Mouse (Mus musculus) gonadal fat pad, adult 2 months (tissue): ENCODE measurements around the gene Plin1. TPM values are rescaled to one million over a fixed set of nuclear protein-coding genes. Genes with fewer than 3 reads are reported as not detected.

Experiments
- DNase-seq: peaks from one replicate; pipeline ENCODE4 v3.0.0-alpha.2; 2012; ENCODE audit warnings: low read depth
- polyA plus RNA-seq: library from polyadenylated mRNA; depleted of rRNA; stranded (reverse); fragments of >200 nt; gene quantifications from 2 replicates; pipeline ENCODE4 v1.2.3, GENCODE M21; 2012; rRNA removed

The Plin1 gene
- polyA plus RNA-seq, 1 experiment: 1,059 TPM

DNA sequence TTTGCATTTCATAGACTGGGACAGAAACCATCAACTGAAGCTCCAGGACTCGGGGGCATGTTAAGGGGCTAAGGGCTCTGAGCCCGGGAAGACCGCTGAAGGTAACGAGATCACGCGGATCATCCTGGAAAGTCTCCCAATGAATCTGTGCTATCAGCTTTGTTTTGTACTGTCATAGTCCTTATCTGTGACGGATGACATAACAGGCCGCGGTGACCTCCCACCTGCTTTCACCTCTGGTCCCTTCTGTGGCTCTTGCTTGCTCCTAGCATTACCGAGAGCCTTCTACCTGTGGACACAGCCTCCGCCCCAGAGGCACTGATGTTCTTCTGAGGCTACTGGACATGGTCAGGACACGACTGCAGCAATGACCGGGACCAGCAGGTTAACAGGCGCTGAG, 3.8 kb upstream of the Plin1 start:
- no peak for DNase-seq

DNA sequence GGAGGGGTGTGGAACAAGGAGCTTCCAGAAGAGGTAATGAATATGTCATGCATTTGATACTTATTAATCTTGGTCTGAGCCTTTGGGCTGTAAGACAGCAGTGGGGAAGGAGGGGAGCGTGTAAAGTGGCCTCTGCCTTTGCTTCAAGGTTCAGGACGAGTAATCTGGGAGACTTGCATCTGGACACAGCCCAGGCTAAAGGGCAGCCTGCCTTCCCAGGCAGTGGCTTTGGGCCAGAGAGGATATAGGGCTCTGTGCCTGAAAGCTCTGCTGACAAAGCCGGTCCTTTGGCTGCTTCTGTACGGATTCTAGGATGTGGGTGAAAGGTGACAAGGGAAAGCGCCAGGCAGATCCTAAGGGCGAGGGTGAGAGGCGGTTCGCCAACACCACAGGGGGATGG, 1.9 kb upstream of the Plin1 start:
- peak; percentile 89 for DNase-seq

DNA sequence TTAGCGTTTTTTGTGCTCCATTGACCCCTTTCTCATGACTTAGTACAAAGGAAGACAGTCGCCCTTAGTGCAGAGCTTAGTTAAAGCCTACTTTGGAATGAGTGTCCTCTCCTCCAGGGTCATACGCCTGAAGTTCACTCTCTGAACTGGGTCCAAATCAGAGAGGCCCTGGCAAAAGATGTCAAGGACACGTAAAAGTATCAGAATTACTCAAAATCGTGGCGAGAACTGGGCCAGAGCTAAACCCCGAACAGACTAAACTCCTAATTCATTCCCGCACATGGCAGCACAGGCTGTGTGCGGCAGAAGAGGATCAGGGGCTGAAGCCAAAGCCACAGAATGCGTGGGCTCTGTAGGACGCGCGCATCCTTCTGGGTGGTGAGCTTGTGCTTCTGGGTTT, 1.3 kb downstream of the Plin1 start:
- no peak for DNase-seq

DNA sequence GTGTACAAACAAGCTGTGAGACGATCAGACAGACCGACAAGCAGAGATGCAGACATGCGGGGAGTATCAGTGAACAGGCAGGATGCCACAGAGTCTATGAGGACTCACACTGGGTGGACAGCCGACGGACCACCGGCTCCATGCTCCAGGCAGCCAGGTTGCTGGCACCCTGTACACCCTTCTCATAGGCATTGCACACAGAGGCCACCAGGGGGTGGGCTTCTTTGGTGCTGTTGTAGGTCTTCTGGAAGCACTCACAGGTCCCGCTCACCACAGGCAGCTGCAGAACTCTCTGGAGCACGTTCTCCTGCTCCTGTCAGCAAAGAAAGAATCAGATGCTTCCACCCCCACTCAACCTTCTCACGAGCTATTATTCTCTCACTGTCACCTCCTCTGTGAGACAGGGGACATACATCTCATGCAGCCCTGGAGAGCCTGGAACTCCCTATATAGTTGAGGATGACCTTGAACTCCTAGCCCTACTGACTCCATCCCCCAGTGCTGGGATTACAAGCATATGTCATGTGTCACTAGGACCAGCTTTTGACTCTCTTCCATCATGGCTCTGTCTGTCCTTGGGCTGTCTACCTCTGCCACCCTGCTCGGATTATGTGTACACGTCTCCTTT, 2.8 kb downstream of the Plin1 start:
- DNase-seq: no peak

DNA sequence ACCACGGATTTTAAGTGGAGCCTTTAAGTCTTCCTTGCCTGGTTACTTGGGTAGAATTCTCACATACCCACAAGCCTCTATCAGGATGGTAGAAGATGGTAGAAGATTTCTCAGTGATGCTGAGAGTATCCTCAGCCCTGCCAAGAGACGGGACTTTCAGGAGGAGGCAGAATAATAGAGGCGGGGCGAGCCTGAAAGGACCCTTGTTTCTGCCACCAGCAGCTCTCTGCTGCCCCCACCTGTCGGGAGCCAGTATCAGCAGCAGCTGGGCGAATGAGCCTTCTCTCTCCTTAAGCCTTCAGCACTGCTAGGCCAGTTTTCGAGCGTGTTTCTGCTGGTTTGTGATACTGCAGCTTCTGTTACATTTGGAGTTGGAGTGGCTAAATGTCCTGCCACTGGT, 3.5 kb downstream of the Plin1 start:
- no peak for DNase-seq

DNA sequence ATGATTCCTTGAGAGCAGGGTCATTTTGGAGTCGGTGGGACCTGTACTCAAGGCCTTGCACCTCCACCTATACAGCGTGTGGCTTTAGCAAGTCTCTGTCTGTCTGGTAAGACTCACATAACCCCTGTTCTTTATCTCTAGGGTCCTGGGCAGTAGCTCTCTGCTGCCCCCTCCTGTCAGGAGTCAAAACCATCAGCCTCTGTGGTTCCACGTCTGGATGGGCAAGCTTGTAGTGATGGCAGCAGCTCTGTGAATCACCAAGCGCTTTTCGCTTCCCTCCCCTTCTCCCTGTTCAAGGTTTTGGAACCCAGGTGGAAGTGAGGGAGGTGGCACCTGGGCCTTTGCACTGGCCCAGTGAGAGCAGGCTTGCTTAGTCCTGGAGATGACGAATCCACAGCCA, 4.5 kb downstream of the Plin1 start:
- no peak for DNase-seq

DNA sequence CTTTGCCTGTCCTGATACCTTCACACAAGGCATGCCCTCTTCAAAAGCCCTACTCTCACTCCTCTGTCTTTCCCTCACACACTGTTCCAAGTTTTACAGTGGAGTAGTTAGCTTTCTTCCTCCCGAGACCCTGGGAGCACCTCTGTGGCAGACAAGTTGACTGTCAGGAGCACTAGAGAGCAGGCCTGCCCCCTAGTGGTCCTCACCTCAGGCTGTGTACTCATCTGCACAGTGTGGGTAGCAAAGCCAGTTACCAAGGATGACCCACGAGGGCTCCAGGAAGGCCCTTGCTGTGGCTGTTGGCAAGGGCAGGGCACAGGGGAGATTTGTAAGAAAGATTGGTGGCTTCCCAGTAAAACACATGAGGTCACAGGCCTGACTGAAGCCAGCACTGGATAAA, 5.6 kb downstream of the Plin1 start:
- no peak for DNase-seq

DNA sequence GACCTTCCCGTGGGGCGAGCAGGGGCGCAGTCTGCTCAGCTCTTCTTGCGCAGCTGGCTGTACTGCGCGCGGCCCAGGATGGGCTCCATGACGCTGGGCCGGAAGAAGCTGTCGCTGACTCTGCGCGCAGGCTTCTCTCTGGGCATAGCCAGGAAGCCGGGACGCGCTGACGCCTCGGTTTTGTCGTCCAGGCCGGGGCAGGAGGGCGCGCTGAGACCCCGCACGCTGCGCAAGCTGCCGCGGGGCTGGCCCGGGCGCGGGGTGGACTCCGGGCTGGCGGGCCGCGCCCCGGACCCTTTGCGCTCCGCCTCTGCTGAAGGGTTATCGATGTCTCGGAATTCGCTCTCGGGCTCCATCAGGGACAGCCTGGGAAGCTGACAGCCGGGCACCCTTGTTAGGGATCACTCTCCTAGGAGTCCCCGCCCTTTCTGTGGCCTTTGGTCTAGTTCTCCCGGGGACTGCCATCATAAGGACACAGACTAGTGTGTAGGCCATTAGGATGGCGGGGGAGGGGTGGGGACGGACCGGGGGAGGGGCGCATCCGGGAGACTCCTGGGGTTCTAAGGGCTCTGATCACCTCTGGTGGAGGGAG, 11.2 kb downstream of the Plin1 start:
- no peak for DNase-seq

DNA sequence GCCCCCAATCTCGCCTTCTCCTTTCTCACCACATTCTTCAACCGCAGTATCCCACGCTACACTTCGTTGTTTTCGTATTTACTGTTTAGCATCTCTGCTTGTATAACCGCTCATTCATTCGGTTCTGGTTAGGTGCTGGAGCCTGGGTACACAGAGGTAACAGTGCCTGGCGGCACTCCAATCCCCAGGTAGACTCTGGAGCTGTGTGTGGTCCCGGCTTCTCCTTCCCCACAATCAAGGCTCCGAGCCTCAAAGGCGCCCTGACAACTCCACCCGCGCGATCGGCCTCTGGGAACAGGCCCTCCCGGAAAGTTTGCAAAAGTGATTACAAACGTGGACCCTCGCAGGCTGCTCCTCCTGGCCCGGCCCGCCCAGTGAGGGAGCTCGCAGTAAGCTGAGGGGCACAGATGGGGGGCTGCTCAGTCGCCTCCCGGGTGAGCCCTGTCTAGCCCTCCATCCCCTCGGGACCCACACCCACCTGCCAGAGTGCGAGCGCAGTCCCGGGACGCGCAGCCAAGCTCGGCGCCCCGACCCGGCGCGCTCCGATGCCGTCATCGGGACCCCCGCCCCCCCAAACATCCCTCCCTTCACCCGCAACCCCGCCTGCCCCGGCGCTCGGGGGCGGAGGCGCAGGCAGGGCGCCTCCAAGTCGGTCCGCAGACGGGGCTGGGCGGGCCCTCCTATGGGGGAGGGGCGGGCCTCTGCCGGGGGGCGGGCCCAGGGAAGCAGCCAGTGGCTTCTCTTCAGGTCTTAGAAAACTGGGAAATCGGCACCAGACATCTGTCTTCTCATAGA, 17.3 kb downstream of the Plin1 start, which contains the start of gene Kif7:
Kif7 (minus strand) TSS at position 534 of the 795 bp plus-strand sequence.
- no peak for DNase-seq

DNA sequence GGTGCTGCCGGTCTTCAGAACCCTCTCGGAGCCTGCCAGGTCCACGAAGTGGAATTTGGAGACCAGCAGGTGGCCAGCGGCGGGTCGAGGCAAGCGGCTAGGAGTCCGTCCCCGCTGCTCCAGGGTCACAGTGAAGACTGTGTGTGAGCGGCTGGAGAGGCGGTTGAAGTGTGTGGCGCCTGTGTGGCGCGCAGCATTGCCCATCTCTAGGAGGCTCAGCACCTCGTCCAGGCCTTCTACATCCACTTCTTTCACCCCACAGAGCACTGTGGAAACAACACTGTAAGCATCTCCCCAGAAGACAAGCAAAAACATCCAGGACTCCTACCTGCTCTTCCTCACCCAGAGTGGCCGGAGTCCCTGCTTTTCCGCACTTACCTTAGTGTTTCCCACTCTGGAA, 21.9 kb downstream of the Plin1 start:
- no peak for DNase-seq

DNA sequence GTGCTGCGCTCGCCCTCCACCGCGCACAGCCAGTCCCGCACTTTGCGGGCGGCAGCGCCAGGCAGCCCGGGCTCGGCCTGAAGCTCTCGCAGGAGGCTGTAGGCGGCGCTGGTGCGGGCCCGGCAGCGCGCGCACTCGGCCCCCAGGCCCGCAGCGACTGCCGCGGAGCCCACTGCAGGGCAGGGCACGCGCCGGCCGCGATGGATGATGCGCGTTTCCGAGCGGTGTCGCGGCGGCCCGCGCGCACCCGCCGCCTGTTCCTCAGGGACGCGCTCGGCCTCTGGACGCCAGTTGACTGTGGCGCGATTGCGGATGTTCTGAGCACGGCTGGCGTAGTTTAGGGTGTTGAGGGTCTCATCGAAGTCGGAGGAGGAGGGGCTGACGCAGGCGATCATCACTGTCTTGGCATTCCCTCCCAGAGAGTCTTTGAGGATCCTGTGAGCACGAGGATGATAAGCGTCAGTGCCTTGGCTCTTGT, 22.5 kb downstream of the Plin1 start:
- DNase-seq: no peak

DNA sequence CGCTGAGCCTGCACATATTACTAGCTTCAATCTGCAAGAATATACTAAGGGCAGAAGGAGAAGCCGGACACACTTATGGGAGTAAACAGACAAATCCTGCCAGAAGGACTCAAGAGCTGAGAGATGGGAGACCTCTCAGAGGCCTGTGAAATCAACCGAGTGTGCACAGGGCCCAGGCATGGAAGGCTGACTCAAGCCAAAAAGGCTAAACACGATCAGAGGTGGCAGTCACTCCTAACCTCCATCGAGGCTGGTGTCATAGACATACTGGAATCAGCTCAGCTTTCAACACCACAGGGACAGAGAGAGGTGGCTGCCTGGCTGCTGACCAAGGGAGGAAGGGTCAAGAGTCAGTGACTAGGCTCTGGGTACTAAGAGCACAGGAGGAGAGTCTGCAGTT, 27.5 kb downstream of the Plin1 start:
- DNase-seq: no peak

DNA sequence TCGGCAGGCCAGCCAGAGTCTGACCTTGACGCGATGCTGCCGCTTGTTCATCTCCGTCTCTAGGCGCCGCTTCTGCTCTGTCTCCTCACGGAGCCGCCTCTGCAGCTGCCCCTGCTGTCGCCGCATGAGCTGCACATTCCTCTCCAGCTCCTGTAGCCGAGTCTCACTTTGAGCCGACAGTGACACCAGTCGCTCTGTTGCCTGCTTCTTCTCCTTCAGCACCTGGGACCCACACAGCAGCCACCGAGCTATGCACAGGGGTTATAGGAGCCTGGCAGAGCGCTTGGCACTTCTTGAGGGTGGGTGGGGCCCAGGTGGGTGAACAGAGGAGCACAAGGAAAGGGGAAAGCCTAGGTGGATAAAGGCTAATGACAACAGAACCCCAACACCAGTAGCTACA, 29.9 kb downstream of the Plin1 start:
- no peak for DNase-seq

DNA sequence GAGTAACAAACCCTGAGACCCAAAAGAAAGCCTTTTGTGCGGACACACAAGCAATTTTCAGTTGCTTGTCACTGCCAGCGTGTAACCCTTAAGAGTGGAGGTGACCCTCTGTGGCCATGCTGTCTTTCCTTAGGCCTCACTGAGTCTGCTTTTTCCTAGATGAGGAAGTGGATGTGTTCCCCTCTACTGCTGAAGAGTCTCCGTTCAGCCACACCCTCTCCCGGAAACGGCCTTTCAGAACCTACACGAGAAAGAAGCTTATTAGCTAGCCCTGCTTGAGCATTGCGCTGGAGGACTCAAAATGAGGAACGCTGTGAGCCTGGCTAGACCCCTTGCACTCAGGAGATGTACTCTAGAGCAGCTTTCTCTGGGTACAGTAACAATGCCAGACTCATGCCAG, 36.2 kb downstream of the Plin1 start:
- DNase-seq: no peak

DNA sequence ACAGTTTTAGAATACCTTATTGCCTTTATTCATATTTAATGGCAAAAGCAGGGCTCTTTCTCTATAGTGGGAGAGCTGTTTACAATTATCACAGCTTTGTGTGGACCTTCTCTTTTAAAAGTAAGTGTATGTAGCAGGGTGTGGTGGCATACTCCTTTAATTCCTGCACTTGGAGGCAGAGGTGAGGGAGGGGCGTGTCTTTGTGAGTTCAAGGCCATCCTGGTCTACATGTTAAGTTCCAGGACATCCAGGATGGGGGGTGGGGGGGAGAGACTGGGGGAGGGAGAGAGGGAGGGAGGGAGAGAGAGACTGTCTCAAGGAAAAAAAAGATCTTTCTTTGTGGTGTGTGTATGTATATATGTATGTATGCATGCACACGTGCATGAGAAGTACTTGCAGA, 52.5 kb downstream of the Plin1 start:
- no peak for DNase-seq

DNA sequence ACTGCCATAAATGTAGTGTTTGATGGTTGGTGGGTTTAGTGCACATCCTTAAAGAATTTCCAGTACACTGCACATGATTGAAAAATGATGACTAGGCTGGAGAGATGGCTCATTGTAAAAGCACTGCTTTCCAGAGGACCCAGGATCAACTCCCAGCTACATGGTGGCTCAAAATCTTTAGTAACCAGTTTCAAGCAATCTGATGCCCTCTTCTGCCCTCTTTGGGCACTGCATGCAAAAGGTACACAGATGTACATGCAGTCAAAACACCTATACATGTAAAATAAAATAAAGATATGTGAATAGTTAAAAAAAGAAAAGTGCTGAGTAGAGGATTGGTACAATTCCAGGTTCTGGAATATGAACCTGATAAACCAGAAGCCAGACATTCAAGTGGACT, 53.5 kb downstream of the Plin1 start:
- no peak for DNase-seq

DNA sequence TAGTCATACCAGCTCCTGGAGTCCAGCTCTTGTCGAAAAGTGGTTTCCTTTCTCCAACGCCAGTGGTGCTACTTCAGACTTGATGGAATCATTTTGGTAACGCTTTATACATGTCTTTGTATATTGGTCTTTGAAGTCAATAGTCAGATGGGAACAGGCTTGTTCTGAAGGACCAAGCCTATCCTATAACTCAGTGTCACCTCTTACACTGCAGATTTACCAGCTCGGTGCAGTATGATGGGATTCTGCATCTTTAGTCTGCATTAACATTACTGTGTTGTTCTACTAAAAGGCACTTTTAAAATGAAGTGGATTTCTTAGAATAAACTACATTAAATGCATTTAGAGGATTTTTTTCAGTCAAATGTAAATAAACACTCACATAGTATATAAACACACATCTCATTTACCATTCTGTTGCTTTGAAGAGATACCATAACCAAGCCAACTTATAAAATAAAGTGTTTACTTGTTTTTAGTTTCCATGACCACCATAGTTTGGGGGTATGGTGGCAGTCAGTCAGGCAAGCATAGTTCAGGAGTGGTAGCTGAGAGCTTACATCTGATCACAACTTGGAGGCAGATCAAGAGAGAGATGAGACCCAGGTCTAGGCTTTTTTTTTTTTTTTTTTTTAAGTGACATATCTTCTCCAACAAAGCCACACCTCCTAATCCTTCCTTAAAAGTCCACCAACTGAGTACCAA, 61.7 kb downstream of the Plin1 start:
- DNase-seq: no peak

Other genes starting within 250 kb of the Plin1 start
- gene Rhcg, start 115.2 kb downstream of the Plin1 start, polyA plus RNA-seq: 272 and 356 TPM in 2 replicates
- 0.20 and 0.34 TPM in 2 replicates for gene Ticrr, start 72.7 kb downstream of the Plin1 start, polyA plus RNA-seq
- gene Kif7, start 17.2 kb downstream of the Plin1 start, polyA plus RNA-seq: 2.5 and 3.3 TPM in 2 replicates
- gene Pex11a, start 10.2 kb upstream of the Plin1 start, polyA plus RNA-seq: 34.3 and 44.7 TPM in 2 replicates
- gene Wdr93, start 10.3 kb upstream of the Plin1 start, polyA plus RNA-seq: 3.9 and 6.7 TPM in 2 replicates
- 0.55 and 1.4 TPM in 2 replicates for gene Mesp1, start 60.9 kb upstream of the Plin1 start, polyA plus RNA-seq
- 1.6 and 2.1 TPM in 2 replicates for gene Mesp2, start 77.8 kb upstream of the Plin1 start, polyA plus RNA-seq
- gene Anpep, start 128.2 kb upstream of the Plin1 start, polyA plus RNA-seq: 17.6 and 22.7 TPM in 2 replicates
- 14.3 and 15.7 TPM in 2 replicates for gene Ap3s2, start 187.7 kb upstream of the Plin1 start, polyA plus RNA-seq
- 10.7 and 13.5 TPM in 2 replicates for gene Arpin, start 202.5 kb upstream of the Plin1 start, polyA plus RNA-seq